Mouse (Mus musculus): ENCODE measurements around the gene Kcnj11. TPM values are rescaled to one million over a fixed set of nuclear protein-coding genes. Genes with fewer than 3 reads are reported as not detected.

The Kcnj11 gene
- polyA plus RNA-seq, 1 experiment from 2014 or later = 0.65 TPM

- H3K27ac ChIP-seq (ENCODE audit: low read length) = peak overlapping the region; percentile 75
- H3K36me3 ChIP-seq (ENCODE audit: control insufficient read depth, insufficient read depth, low read length) = peaks cover 28% of the 10 kb centered on the region
- H3K27me3 ChIP-seq (replicated peaks; ENCODE audit: control insufficient read depth, insufficient read depth, low read length) = no peaks in the 10 kb centered on the region
- WGBS = 71% methylated on average over 13 of the region's 13 CpGs
- H3K9ac ChIP-seq (ENCODE audit: low read depth, low read length) = no peak overlapping the region
- H3K4me2 ChIP-seq (ENCODE audit: low read depth, low read length) = no peak overlapping the region
- H3K4me3 ChIP-seq (ENCODE audit: low read length) = no peak overlapping the region
- ATAC-seq = peak; percentile 97
- H3K4me1 ChIP-seq (ENCODE audit: control insufficient read depth, insufficient read depth, low read length) = no peaks in the 10 kb centered on the region
- H3K9me3 ChIP-seq (ENCODE audit: control insufficient read depth, low read length) = no peaks in the 10 kb centered on the region
These were observed 52.5 kb downstream of the Kcnj11 start for GRCm38 (mm10) chr7:46047873-46048562.

GRCm38 (mm10) chr7:46045882-46046281, 54.7 kb downstream of the Kcnj11 start:
- Histone ChIP-seq H3K4me3 (ENCODE audit: low read length) (no peak overlapping the region), H3K9ac (ENCODE audit: low read depth, low read length) (no peak overlapping the region), H3K4me2 (ENCODE audit: low read depth, low read length) (no peak overlapping the region), H3K4me1 (ENCODE audit: control insufficient read depth, insufficient read depth, low read length) (no peaks in the 10 kb centered on the region), H3K9me3 (ENCODE audit: control insufficient read depth, low read length) (no peaks in the 10 kb centered on the region), H3K27me3 (replicated peaks; ENCODE audit: control insufficient read depth, insufficient read depth, low read length) (no peaks in the 10 kb centered on the region), H3K36me3 (ENCODE audit: control insufficient read depth, insufficient read depth, low read length) (peaks cover 29% of the 10 kb centered on the region), H3K27ac (ENCODE audit: low read length) (no peak overlapping the region)
- WGBS = 94% methylated on average over 11 of the region's 11 CpGs
- ATAC-seq = no peak

- Histone ChIP-seq H3K9me3 (ENCODE audit: control insufficient read depth, low read length) (no peaks in the 10 kb centered on the region), H3K9ac (ENCODE audit: low read depth, low read length) (no peak overlapping the region), H3K4me2 (ENCODE audit: low read depth, low read length) (no peak overlapping the region), H3K4me1 (ENCODE audit: control insufficient read depth, insufficient read depth, low read length) (peaks cover 6% of the 10 kb centered on the region), H3K4me3 (ENCODE audit: low read length) (no peak overlapping the region), H3K27me3 (replicated peaks; ENCODE audit: control insufficient read depth, insufficient read depth, low read length) (no peaks in the 10 kb centered on the region), H3K36me3 (ENCODE audit: control insufficient read depth, insufficient read depth, low read length) (peaks cover 29% of the 10 kb centered on the region), H3K27ac (ENCODE audit: low read length) (no peak overlapping the region)
- ATAC-seq = no peak
- 85% methylated on average over 10 of the region's 10 CpGs for WGBS
These were observed 56.5 kb downstream of the Kcnj11 start for GRCm38 (mm10) chr7:46044106-46044505.

Other genes starting within 250 kb of the Kcnj11 start
- gene Kdelr1, start 228.0 kb downstream of the Kcnj11 start, polyA plus RNA-seq (2015; fragmentation: Nextera tagmentation; extraction: Ambion mirVana) = 90.6 and 94.9 TPM in 2 replicates
- gene Grin2d, start 222.4 kb downstream of the Kcnj11 start, polyA plus RNA-seq (2015; fragmentation: Nextera tagmentation; extraction: Ambion mirVana) = 0.31 and 0.39 TPM in 2 replicates
- 0.62 and 0.98 TPM in 2 replicates for gene Syngr4, start 204.1 kb downstream of the Kcnj11 start, polyA plus RNA-seq (2015; fragmentation: Nextera tagmentation; extraction: Ambion mirVana)
- gene Tmem143, start 203.8 kb downstream of the Kcnj11 start, polyA plus RNA-seq (2015; fragmentation: Nextera tagmentation; extraction: Ambion mirVana) = 8.1 TPM in 2 replicates
- gene Emp3, start 179.4 kb downstream of the Kcnj11 start, polyA plus RNA-seq (2015; fragmentation: Nextera tagmentation; extraction: Ambion mirVana) = 128 and 147 TPM in 2 replicates
- 4.0 and 4.3 TPM in 2 replicates for gene Ccdc114, start 176.7 kb downstream of the Kcnj11 start, polyA plus RNA-seq (2015; fragmentation: Nextera tagmentation; extraction: Ambion mirVana)
- 6.1 and 6.6 TPM in 2 replicates for gene Abcc6, start 70.5 kb downstream of the Kcnj11 start, polyA plus RNA-seq (2015; fragmentation: Nextera tagmentation; extraction: Ambion mirVana)
- 95.7 and 102 TPM in 2 replicates for gene Nomo1, start 67.1 kb downstream of the Kcnj11 start, polyA plus RNA-seq (2015; fragmentation: Nextera tagmentation; extraction: Ambion mirVana)
- gene Abcc8, start 79.3 kb upstream of the Kcnj11 start, polyA plus RNA-seq (2015; fragmentation: Nextera tagmentation; extraction: Ambion mirVana) = 4.8 and 6.2 TPM in 2 replicates
- 96.4 and 113 TPM in 2 replicates for gene Ush1c, start 137.7 kb upstream of the Kcnj11 start, polyA plus RNA-seq (2015; fragmentation: Nextera tagmentation; extraction: Ambion mirVana)
- gene Otog, start 140.2 kb upstream of the Kcnj11 start, polyA plus RNA-seq (2015; fragmentation: Nextera tagmentation; extraction: Ambion mirVana) = 0.07 TPM in 1 of 2 replicates, not detected in the other

Measured in intestine, embryonic 16.5 days (tissue).